In the genomic region with DNA sequence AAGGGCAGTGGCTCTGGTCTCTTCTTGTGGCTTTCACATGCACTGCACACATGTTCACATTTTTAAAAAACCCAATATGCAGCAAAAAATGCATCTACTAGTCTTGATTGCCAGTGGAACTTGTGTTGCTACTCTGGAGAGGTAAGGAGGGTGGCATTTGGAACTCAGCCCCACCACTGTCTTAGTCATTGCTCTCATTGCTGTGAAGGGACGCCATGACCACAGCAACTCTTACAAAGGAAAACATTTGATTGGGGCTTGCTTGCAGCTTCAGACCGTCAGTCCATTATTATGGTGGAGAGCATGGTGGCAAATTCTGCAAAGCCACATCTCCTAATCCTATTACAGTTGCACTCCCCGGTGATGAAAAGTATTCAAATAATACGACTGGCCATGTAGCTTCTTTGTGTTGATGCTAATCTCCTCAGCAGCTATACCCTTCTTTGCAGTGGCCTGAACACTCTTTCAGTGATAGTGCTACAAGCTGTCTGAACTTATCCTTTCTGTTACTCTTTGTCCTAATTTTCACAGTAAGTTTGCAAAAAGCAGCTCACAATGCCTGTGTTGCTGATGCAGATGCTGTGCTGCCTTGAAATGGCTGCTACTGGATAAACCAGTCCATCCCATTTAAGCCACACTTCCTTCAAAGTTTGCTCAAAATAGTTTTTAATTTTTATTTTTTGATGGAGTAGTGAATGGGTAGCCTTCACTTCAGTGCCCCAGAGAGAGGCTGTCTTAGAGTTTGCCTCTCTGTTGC, we compare ENCODE assay signal across 20 mouse cellular contexts. TPM values are rescaled to one million over a fixed set of nuclear protein-coding genes. Genes with fewer than 3 reads are reported as not detected.
"Had no signal": no experiment of that assay in that cellular context is flagged by ENCODE, and none has a peak within 500 bp of the region (broad histone marks: within the 10 kb centered on the region; RNA-seq: fewer than 3 reads in every experiment).

No protein-coding gene starts in this region.

- H3K4me1 ChIP-seq: limb, embryonic 12.5 days; limb, embryonic 15.5 days; neural tube, embryonic 12.5 days; neural tube, embryonic 15.5 days had no signal

- H3K4me3 ChIP-seq: limb, embryonic 12.5 days; limb, embryonic 15.5 days; neural tube, embryonic 12.5 days; neural tube, embryonic 15.5 days had no signal

- H3K27me3 ChIP-seq: limb, embryonic 12.5 days; limb, embryonic 15.5 days; neural tube, embryonic 12.5 days; neural tube, embryonic 15.5 days had no signal

- H3K4me2 ChIP-seq: limb, embryonic 12.5 days; limb, embryonic 15.5 days; liver, embryonic 11.5 days; lung, embryonic 14.5 days; neural tube, embryonic 12.5 days; neural tube, embryonic 15.5 days had no signal

- H3K9ac ChIP-seq: limb, embryonic 12.5 days; limb, embryonic 15.5 days; liver, embryonic 14.5 days; liver, postnatal 0 days; lung, embryonic 14.5 days; neural tube, embryonic 12.5 days; neural tube, embryonic 15.5 days had no signal

- ATAC-seq: intestine, embryonic 16.5 days; liver, postnatal 0 days; lung, postnatal 0 days had no signal

- H3K9me3 ChIP-seq: limb, embryonic 12.5 days; limb, embryonic 15.5 days; neural tube, embryonic 12.5 days; neural tube, embryonic 15.5 days had no signal

- H3K27ac ChIP-seq: limb, embryonic 12.5 days; limb, embryonic 15.5 days; liver, embryonic 14.5 days; macrophage; neural tube, embryonic 12.5 days; neural tube, embryonic 15.5 days had no signal

- DNase-seq: kidney, adult 18-20 months; kidney, adult 9 months; kidney, postnatal 14 days; kidney, postnatal 4 days; left cerebral cortex, postnatal 4 days; liver, postnatal 0 days; lung, embryonic 14.5 days; thymus, adult 2 months; thymus, postnatal 14 days; thymus, postnatal 4 days had no signal

RNA-seq across cellular contexts. Expression of a gene that starts 47.2 kb away (rescaled TPM):
- polyA plus RNA-seq: liver, embryonic 14.5 days; macrophage; spleen, adult 2 months had no signal
